Mouse (Mus musculus) lung, postnatal 0 days (tissue): ENCODE data around the gene Fam196b.

Experiments used
- CTCF ChIP-seq: IDR thresholded peaks from 2 replicates; pipeline ENCODE4 v1.5.1; 2016; ENCODE audit warnings: antibody characterized with exemption, mild to moderate bottlenecking
- EP300 ChIP-seq: IDR thresholded peaks from 2 replicates; pipeline ENCODE4 v1.6.1; 2016; ENCODE audit warnings: antibody characterized with exemption, mild to moderate bottlenecking, control low read depth

- TF ChIP-seq CTCF (no peak), EP300 (no peak)
These were observed 16.8 kb upstream of the Fam196b start for GRCm38 (mm10) chr11:34297698-34298378.
